Mouse (Mus musculus) kidney, embryonic 15.5 days (tissue): ENCODE data around the gene Muc5ac. TPM values are rescaled to one million over a fixed set of nuclear protein-coding genes. Genes with fewer than 3 reads are reported as not detected.
A peak's percentile ranks its signal among the peaks of the same experiment; 100 is the strongest.

Experiments
- ATAC-seq: fragments of 200-750 bp; cut with Nextera tagmentation; replicated peaks from 2 replicates; pipeline ENCODE4 v1.8.0; 2017; ENCODE audit warnings: moderate TSS enrichment; ENCODE audit not compliant: low FRiP score
- H3K27ac ChIP-seq: fragments of 300-500 bp; sonication (generic); 2 replicates; pipeline ENCODE4 v1.5.1; 2015; ENCODE audit warnings: mild to moderate bottlenecking, inconsistent platforms
- H3K27me3 ChIP-seq: fragments of 300-500 bp; sonication (generic); 2 replicates; pipeline ENCODE4 v1.6.1; 2015; ENCODE audit warnings: inconsistent platforms
- H3K36me3 ChIP-seq: fragments of 300-500 bp; sonication (generic); 2 replicates; pipeline ENCODE4 v1.6.1; 2015; ENCODE audit warnings: inconsistent platforms
- H3K4me1 ChIP-seq: fragments of 300-500 bp; sonication (generic); 2 replicates; pipeline ENCODE4 v1.6.1; 2015; ENCODE audit warnings: inconsistent platforms
- H3K4me2 ChIP-seq: fragments of 300-500 bp; sonication (generic); 2 replicates; pipeline ENCODE4 v1.6.1; 2015; ENCODE audit warnings: moderate library complexity, mild to moderate bottlenecking, inconsistent platforms
- H3K4me3 ChIP-seq: fragments of 300-500 bp; sonication (generic); replicated peaks from 2 replicates; pipeline ENCODE4 v1.5.1; 2015; ENCODE audit warnings: mild to moderate bottlenecking, inconsistent platforms
- H3K9ac ChIP-seq: fragments of 300-500 bp; sonication (generic); 2 replicates; pipeline ENCODE4 v1.6.1; 2015; ENCODE audit warnings: mild to moderate bottlenecking, inconsistent platforms
- H3K9me3 ChIP-seq: fragments of 300-500 bp; sonication (generic); replicated peaks from 2 replicates; pipeline ENCODE4 v1.6.1; 2016; ENCODE audit warnings: inconsistent platforms
- WGBS: fragments of 180-500 bp; shearing (Covaris S2); methylation state at CpG from one replicate; pipeline ENCODE4 v1.1.7; 2015; ENCODE audit warnings: mixed read lengths; 5-methylcytosine and 5-hydroxymethylcytosine counted together
- polyA plus RNA-seq: library from polyadenylated mRNA; unstranded; fragments of >200 nt; fragmentation: Nextera tagmentation; extraction: Ambion mirVana; gene quantifications from 2 replicates; pipeline ENCODE4 v1.2.1, GENCODE M21; 2015

Gene Muc5ac
- polyA plus RNA-seq, result not detected in 2 replicates

GRCm38 (mm10) chr7:141788677-141789452 is at the start of gene Muc5ac:
TSS of gene Muc5ac (plus strand) at chr7:141788972.
- no peak within 1 kb of the TSS for H3K4me2 ChIP-seq
- H3K4me3 ChIP-seq, result no peak within 1 kb of the TSS
- no peak for ATAC-seq
- H3K9me3 ChIP-seq, result no peaks in the 10 kb centered on the region
- no peak within 1 kb of the TSS for H3K27ac ChIP-seq
- 0 out of 2 replicates have a peak, but pooled peaks cover 4% of the 10 kb centered on the region for H3K27me3 ChIP-seq
- H3K36me3 ChIP-seq, result no peaks in the 10 kb centered on the region
- H3K9ac ChIP-seq, result no peak within 1 kb of the TSS
- 89% methylated on average over 6 of the region's 6 CpGs for WGBS
- no peaks in the 10 kb centered on the region for H3K4me1 ChIP-seq

- no peak overlapping the region for H3K9ac ChIP-seq
- H3K36me3 ChIP-seq, result no peaks in the 10 kb centered on the region
- no peak overlapping the region for H3K27ac ChIP-seq
- no peaks in the 10 kb centered on the region for H3K9me3 ChIP-seq
- H3K4me1 ChIP-seq, result no peaks in the 10 kb centered on the region
- H3K4me3 ChIP-seq, result no peak overlapping the region
- 82% methylated on average over 7 of the region's 7 CpGs for WGBS
- no peak for ATAC-seq
- no peaks in the 10 kb centered on the region for H3K27me3 ChIP-seq
- no peak overlapping the region for H3K4me2 ChIP-seq
Measured at GRCm38 (mm10) chr7:141747451-141748100, 41.2 kb upstream of the Muc5ac start.

GRCm38 (mm10) chr7:141752513-141752912 is 36.3 kb upstream of the Muc5ac start:
- H3K4me2 ChIP-seq, result no peak overlapping the region
- H3K27me3 ChIP-seq, result no peaks in the 10 kb centered on the region
- H3K4me1 ChIP-seq, result no peaks in the 10 kb centered on the region
- H3K27ac ChIP-seq, result no peak overlapping the region
- H3K9me3 ChIP-seq, result no peaks in the 10 kb centered on the region
- no peak overlapping the region for H3K4me3 ChIP-seq
- ATAC-seq, result no peak
- 83% methylated on average over 6 of the region's 6 CpGs for WGBS
- H3K36me3 ChIP-seq, result no peaks in the 10 kb centered on the region
- no peak overlapping the region for H3K9ac ChIP-seq

GRCm38 (mm10) chr7:141755831-141756230 is 32.9 kb upstream of the Muc5ac start:
- no peak for ATAC-seq
- no peaks in the 10 kb centered on the region for H3K4me1 ChIP-seq
- no peaks in the 10 kb centered on the region for H3K27me3 ChIP-seq
- H3K9me3 ChIP-seq, result no peaks in the 10 kb centered on the region
- no peak overlapping the region for H3K9ac ChIP-seq
- H3K36me3 ChIP-seq, result no peaks in the 10 kb centered on the region
- WGBS, result 50% methylated on average over 4 of the region's 4 CpGs
- H3K4me3 ChIP-seq, result no peak overlapping the region
- H3K27ac ChIP-seq, result no peak overlapping the region
- no peak overlapping the region for H3K4me2 ChIP-seq

GRCm38 (mm10) chr7:141758291-141758690 is 30.5 kb upstream of the Muc5ac start:
- H3K9ac ChIP-seq, result no peak overlapping the region
- WGBS, result 58% methylated on average over 4 of the region's 4 CpGs
- H3K36me3 ChIP-seq, result no peaks in the 10 kb centered on the region
- H3K4me2 ChIP-seq, result no peak overlapping the region
- no peaks in the 10 kb centered on the region for H3K9me3 ChIP-seq
- no peak for ATAC-seq
- no peak overlapping the region for H3K27ac ChIP-seq
- no peaks in the 10 kb centered on the region for H3K27me3 ChIP-seq
- H3K4me1 ChIP-seq, result no peaks in the 10 kb centered on the region
- H3K4me3 ChIP-seq, result no peak overlapping the region

- Histone ChIP-seq H3K36me3 (no peaks in the 10 kb centered on the region), H3K4me1 (no peaks in the 10 kb centered on the region), H3K9me3 (no peaks in the 10 kb centered on the region), H3K27ac (no peak overlapping the region), H3K27me3 (no peaks in the 10 kb centered on the region), H3K4me3 (no peak overlapping the region), H3K4me2 (no peak overlapping the region), H3K9ac (no peak overlapping the region)
- WGBS, result 88% methylated on average over 3 of the region's 3 CpGs
- ATAC-seq, result no peak
Measured at GRCm38 (mm10) chr7:141770521-141770920, 18.3 kb upstream of the Muc5ac start.

GRCm38 (mm10) chr7:141770988-141771387 is 17.8 kb upstream of the Muc5ac start:
- no peaks in the 10 kb centered on the region for H3K36me3 ChIP-seq
- ATAC-seq, result peak; percentile 85
- H3K4me3 ChIP-seq, result no peak overlapping the region
- H3K9ac ChIP-seq, result no peak overlapping the region
- 84% methylated on average over 8 of the region's 8 CpGs for WGBS
- no peaks in the 10 kb centered on the region for H3K27me3 ChIP-seq
- H3K4me1 ChIP-seq, result no peaks in the 10 kb centered on the region
- H3K4me2 ChIP-seq, result no peak overlapping the region
- H3K9me3 ChIP-seq, result no peaks in the 10 kb centered on the region
- H3K27ac ChIP-seq, result no peak overlapping the region

- ATAC-seq, result no peak
- Histone ChIP-seq H3K36me3 (no peaks in the 10 kb centered on the region), H3K4me2 (no peak overlapping the region), H3K27ac (no peak overlapping the region), H3K4me1 (no peaks in the 10 kb centered on the region), H3K9me3 (no peaks in the 10 kb centered on the region), H3K4me3 (no peak overlapping the region), H3K9ac (no peak overlapping the region), H3K27me3 (no peaks in the 10 kb centered on the region)
- 83% methylated on average over 1 of the region's 1 CpGs for WGBS
Measured at GRCm38 (mm10) chr7:141772058-141772557, 16.7 kb upstream of the Muc5ac start.

- 88% methylated on average over 2 of the region's 2 CpGs for WGBS
- Histone ChIP-seq H3K9ac (no peak overlapping the region), H3K27me3 (no peaks in the 10 kb centered on the region)
Measured at GRCm38 (mm10) chr7:141774855-141775254, 13.9 kb upstream of the Muc5ac start.

GRCm38 (mm10) chr7:141776199-141776598 is 12.6 kb upstream of the Muc5ac start:
- Histone ChIP-seq H3K4me1 (no peaks in the 10 kb centered on the region), H3K27me3 (no peaks in the 10 kb centered on the region), H3K36me3 (no peaks in the 10 kb centered on the region), H3K9me3 (no peaks in the 10 kb centered on the region), H3K4me2 (no peak overlapping the region), H3K4me3 (no peak overlapping the region), H3K9ac (no peak overlapping the region), H3K27ac (no peak overlapping the region)
- 92% methylated on average over 5 of the region's 5 CpGs for WGBS
- ATAC-seq, result no peak

More at GRCm38 (mm10) chr7:141774855-141775254, 13.9 kb upstream of the Muc5ac start:
- no peak overlapping the region for H3K4me2 ChIP-seq
- ATAC-seq, result no peak
- no peak overlapping the region for H3K4me3 ChIP-seq
- no peak overlapping the region for H3K27ac ChIP-seq
- no peaks in the 10 kb centered on the region for H3K36me3 ChIP-seq
- H3K4me1 ChIP-seq, result no peaks in the 10 kb centered on the region
- H3K9me3 ChIP-seq, result no peaks in the 10 kb centered on the region

- Histone ChIP-seq H3K36me3 (no peaks in the 10 kb centered on the region), H3K4me3 (no peak overlapping the region), H3K9me3 (peaks cover 5% of the 10 kb centered on the region), H3K4me1 (no peaks in the 10 kb centered on the region), H3K9ac (no peak overlapping the region), H3K27me3 (no peaks in the 10 kb centered on the region), H3K27ac (no peak overlapping the region), H3K4me2 (no peak overlapping the region)
- 94% methylated on average over 1 of the region's 1 CpGs for WGBS
- ATAC-seq, result no peak
Measured at GRCm38 (mm10) chr7:141794251-141794650, 5.5 kb downstream of the Muc5ac start.

- H3K9ac ChIP-seq, result no peak overlapping the region
- WGBS, result 84% methylated on average over 7 of the region's 7 CpGs
- no peak overlapping the region for H3K4me2 ChIP-seq
- no peak overlapping the region for H3K4me3 ChIP-seq
- H3K27ac ChIP-seq, result no peak overlapping the region
- no peaks in the 10 kb centered on the region for H3K27me3 ChIP-seq
- H3K36me3 ChIP-seq, result no peaks in the 10 kb centered on the region
- ATAC-seq, result no peak
- H3K4me1 ChIP-seq, result no peaks in the 10 kb centered on the region
- no peaks in the 10 kb centered on the region for H3K9me3 ChIP-seq
Measured at GRCm38 (mm10) chr7:141803206-141803605, 14.4 kb downstream of the Muc5ac start.
